In genomic region chr11:44666741-44667140, GRCm38 (mm10) we compare ENCODE assay signal across 15 mouse cellular contexts. TPM values are rescaled to one million over a fixed set of nuclear protein-coding genes. Genes with fewer than 3 reads are reported as not detected.
DNase-seq lines count a peak whose midpoint lies in the region; ATAC-seq and TF ChIP-seq lines count a peak whose summit lies in the region.
"Had no signal": no experiment of that assay in that cellular context is flagged by ENCODE, and none has a peak within 500 bp of the region (broad histone marks: within the 10 kb centered on the region; RNA-seq: fewer than 3 reads in every experiment).

No protein-coding gene starts in this region.

- no peak overlapping the region for H3K9ac ChIP-seq in intestine, postnatal 0 days (ENCODE audit: low read depth, low read length)
- H3K9ac ChIP-seq in intestine, embryonic 16.5 days (ENCODE audit: low read depth, low read length): no peak overlapping the region
- no peak overlapping the region for H3K9ac ChIP-seq in midbrain, embryonic 11.5 days (ENCODE audit: low read length)
- H3K9ac ChIP-seq in limb, embryonic 14.5 days (ENCODE audit: low read depth, low read length, severe bottlenecking): no peak overlapping the region
- H3K9ac ChIP-seq: embryonic facial prominence, embryonic 13.5 days; forebrain, embryonic 12.5 days; heart, embryonic 13.5 days; liver, embryonic 13.5 days had no signal

- no peaks in the 10 kb centered on the region for H3K4me1 ChIP-seq in intestine, postnatal 0 days (replicated peaks; ENCODE audit: control insufficient read depth, insufficient read depth, low read length)
- peaks cover 5% of the 10 kb centered on the region; the same call in 1 of the 2 replicates for H3K4me1 ChIP-seq in intestine, embryonic 16.5 days (ENCODE audit: control insufficient read depth, insufficient read depth, low read length)
- peaks cover 44% of the 10 kb centered on the region for H3K4me1 ChIP-seq in midbrain, embryonic 10.5 days
- peaks cover 24% of the 10 kb centered on the region for H3K4me1 ChIP-seq in midbrain, embryonic 11.5 days (ENCODE audit: control insufficient read depth, insufficient read depth, low read length)
- peaks cover 37% of the 10 kb centered on the region for H3K4me1 ChIP-seq in limb, embryonic 14.5 days (ENCODE audit: control insufficient read depth, insufficient read depth, low read length)
- H3K4me1 ChIP-seq: liver, embryonic 13.5 days had no signal

- no peak overlapping the region for H3K4me3 ChIP-seq in intestine, postnatal 0 days (ENCODE audit: low read depth, low read length)
- no peak overlapping the region for H3K4me3 ChIP-seq in intestine, embryonic 16.5 days (ENCODE audit: low read length)
- no peak overlapping the region for H3K4me3 ChIP-seq in midbrain, embryonic 10.5 days
- no peak overlapping the region for H3K4me3 ChIP-seq in midbrain, embryonic 11.5 days (ENCODE audit: low read depth, low read length)
- H3K4me3 ChIP-seq in limb, embryonic 14.5 days (replicated peaks; ENCODE audit: low read length): no peak overlapping the region
- H3K4me3 ChIP-seq: embryonic facial prominence, embryonic 13.5 days; forebrain, embryonic 12.5 days; heart, embryonic 13.5 days; liver, embryonic 13.5 days had no signal

- peak; percentile 48 for TF ChIP-seq CTCF in intestine, postnatal 0 days (IDR thresholded peaks at IDR 0.05; ENCODE audit: low read depth)

- no peak for ATAC-seq in intestine, postnatal 0 days
- no peak for ATAC-seq in intestine, embryonic 16.5 days
- no peak for ATAC-seq in midbrain, embryonic 11.5 days (ENCODE audit: low FRiP score)
- peak; percentile 42; the same call in 1 of the 2 replicates for ATAC-seq in limb, embryonic 14.5 days (ENCODE audit: low FRiP score, low read depth)

- H3K36me3 ChIP-seq in intestine, postnatal 0 days (ENCODE audit: control insufficient read depth, insufficient read depth): no peaks in the 10 kb centered on the region
- no peaks in the 10 kb centered on the region for H3K36me3 ChIP-seq in intestine, embryonic 16.5 days (ENCODE audit: control insufficient read depth, insufficient read depth, low read length)
- no peaks in the 10 kb centered on the region for H3K36me3 ChIP-seq in midbrain, embryonic 10.5 days
- H3K36me3 ChIP-seq in midbrain, embryonic 11.5 days (ENCODE audit: control insufficient read depth, insufficient read depth, low read length): no peaks in the 10 kb centered on the region
- no peaks in the 10 kb centered on the region for H3K36me3 ChIP-seq in limb, embryonic 14.5 days (ENCODE audit: control insufficient read depth, insufficient read depth, low read length)
- H3K36me3 ChIP-seq: embryonic facial prominence, embryonic 13.5 days; forebrain, embryonic 12.5 days; heart, embryonic 13.5 days; liver, embryonic 13.5 days had no signal

- 41% methylated on average over 4 of the region's 4 CpGs for WGBS in intestine, postnatal 0 days
- WGBS in intestine, embryonic 16.5 days: 30% methylated on average over 4 of the region's 4 CpGs
- WGBS in midbrain, embryonic 10.5 days: 66% methylated on average over 4 of the region's 4 CpGs
- WGBS in midbrain, embryonic 11.5 days: 56% methylated on average over 4 of the region's 4 CpGs
- WGBS in limb, embryonic 14.5 days: 27% methylated on average over 4 of the region's 4 CpGs

- H3K27me3 ChIP-seq in intestine, postnatal 0 days (replicated peaks; ENCODE audit: control insufficient read depth, insufficient read depth, low read length): no peaks in the 10 kb centered on the region
- 0 out of 2 replicates have a peak, but pooled peaks cover 3% of the 10 kb centered on the region for H3K27me3 ChIP-seq in intestine, embryonic 16.5 days (replicated peaks; ENCODE audit: control insufficient read depth, insufficient read depth, low read length)
- H3K27me3 ChIP-seq in midbrain, embryonic 10.5 days (ENCODE audit: low read depth, poor library complexity, severe bottlenecking): peaks cover 21% of the 10 kb centered on the region; the same call in 1 of the 2 replicates
- no peaks in the 10 kb centered on the region for H3K27me3 ChIP-seq in midbrain, embryonic 11.5 days (ENCODE audit: control insufficient read depth, insufficient read depth, low read length)
- no peaks in the 10 kb centered on the region for H3K27me3 ChIP-seq in limb, embryonic 14.5 days (ENCODE audit: control insufficient read depth, insufficient read depth, low read length)
- H3K27me3 ChIP-seq: heart, embryonic 13.5 days; liver, embryonic 13.5 days had no signal

- no peak overlapping the region for H3K27ac ChIP-seq in intestine, postnatal 0 days (ENCODE audit: low read depth, low read length)
- no peak overlapping the region for H3K27ac ChIP-seq in intestine, embryonic 16.5 days (ENCODE audit: low read length)
- peak overlapping the region; percentile 87; the same call in 1 of the 2 replicates for H3K27ac ChIP-seq in midbrain, embryonic 10.5 days (replicated peaks)
- H3K27ac ChIP-seq in midbrain, embryonic 11.5 days (ENCODE audit: low read depth, low read length): no peak overlapping the region; the same call in 1 of the 2 replicates
- no peak overlapping the region for H3K27ac ChIP-seq in limb, embryonic 14.5 days (replicated peaks; ENCODE audit: low read depth, low read length)
- H3K27ac ChIP-seq: embryonic facial prominence, embryonic 13.5 days; liver, embryonic 13.5 days had no signal

- no peak for TF ChIP-seq POLR2A in limb, embryonic 14.5 days (IDR thresholded peaks at IDR 0.05; ENCODE audit: borderline replicate concordance, extremely low read depth, insufficient read depth, insufficient read length)

- no peaks in the 10 kb centered on the region for H3K9me3 ChIP-seq in intestine, postnatal 0 days (ENCODE audit: control insufficient read depth)
- no peaks in the 10 kb centered on the region for H3K9me3 ChIP-seq in intestine, embryonic 16.5 days (ENCODE audit: control insufficient read depth, low read length)
- no peaks in the 10 kb centered on the region for H3K9me3 ChIP-seq in midbrain, embryonic 10.5 days (replicated peaks)
- no peaks in the 10 kb centered on the region for H3K9me3 ChIP-seq in midbrain, embryonic 11.5 days (ENCODE audit: control insufficient read depth, low read length)
- H3K9me3 ChIP-seq in limb, embryonic 14.5 days (ENCODE audit: control insufficient read depth, low read length): no peaks in the 10 kb centered on the region
- H3K9me3 ChIP-seq: embryonic facial prominence, embryonic 13.5 days; forebrain, embryonic 12.5 days; heart, embryonic 13.5 days; liver, embryonic 13.5 days had no signal

- no peak overlapping the region for H3K4me2 ChIP-seq in intestine, postnatal 0 days (replicated peaks; ENCODE audit: low read depth)
- no peak overlapping the region for H3K4me2 ChIP-seq in intestine, embryonic 16.5 days (ENCODE audit: low read depth, low read length)
- no peak overlapping the region for H3K4me2 ChIP-seq in midbrain, embryonic 11.5 days
- H3K4me2 ChIP-seq in limb, embryonic 14.5 days (replicated peaks; ENCODE audit: low read depth, low read length, severe bottlenecking): no peak overlapping the region
- H3K4me2 ChIP-seq: embryonic facial prominence, embryonic 13.5 days; forebrain, embryonic 12.5 days; heart, embryonic 13.5 days; liver, embryonic 13.5 days had no signal

- DNase-seq in embryo, embryonic 10.5 days (ENCODE audit: low spot score): peak; percentile 47
- no peak for DNase-seq in embryo, embryonic 10 days (ENCODE audit: low spot score)
- DNase-seq in midbrain, embryonic 10.5 days (ENCODE audit: low spot score): no peak
- no peak for DNase-seq in midbrain, embryonic 11.5 days (ENCODE audit: low spot score, missing footprints)
- peak; percentile 41 for DNase-seq in limb, embryonic 14.5 days (ENCODE audit: low spot score)
- no peak for DNase-seq in cerebellum, postnatal 36 days
- DNase-seq: cerebellum, adult 11-12 months; gastrocnemius, postnatal 10 days; liver, embryonic 13.5 days; thymus, postnatal 14 days had no signal

RNA-seq across cellular contexts. Expression of gene Ebf1, which starts 49.6 kb away (rescaled TPM):
- polyA plus RNA-seq in intestine, postnatal 0 days (2015; fragmentation: Nextera tagmentation; extraction: Ambion mirVana): 4.0 and 4.3 TPM in 2 replicates
- polyA plus RNA-seq in intestine, embryonic 16.5 days (2015; fragmentation: Nextera tagmentation; extraction: Ambion mirVana): 7.9 and 8.7 TPM in 2 replicates
- polyA plus RNA-seq in midbrain, embryonic 10.5 days (2016; fragmentation: Nextera tagmentation; extraction: Ambion mirVana): 31.8 and 49.2 TPM in 2 replicates
- polyA plus RNA-seq in midbrain, embryonic 11.5 days (2014; fragmentation: Nextera tagmentation; extraction: Ambion mirVana): 73.8 and 79.2 TPM in 2 replicates
- polyA plus RNA-seq in limb, embryonic 14.5 days (2012; rRNA removed): 42.9 and 60.5 TPM in 2 replicates
- polyA plus RNA-seq in limb, embryonic 14.5 days (2014; fragmentation: Nextera tagmentation; extraction: Ambion mirVana): 71.4 and 85.0 TPM in 2 replicates

Comparison
In these comparisons a context has a peak if more than half of its experiments do, and no peak if none do; other contexts are left out.
1. DNase-seq: peak in embryo, embryonic 10.5 days (single experiment) and limb, embryonic 14.5 days (single experiment); none in embryo, embryonic 10 days (single experiment), midbrain, embryonic 10.5 days (single experiment), midbrain, embryonic 11.5 days (single experiment) and cerebellum, postnatal 36 days (0 of 2).